Mouse (Mus musculus): ENCODE measurements around the gene Mtmr10. TPM values are rescaled to one million over a fixed set of nuclear protein-coding genes. Genes with fewer than 3 reads are reported as not detected.
A peak's percentile ranks its signal among the peaks of the same experiment; 100 is the strongest.

Mtmr10 gene
- total RNA-seq (2021), result 10 to 100 TPM; 13.4 to 13.9 TPM

- DNase-seq, result peak; percentile 99
- intact Hi-C loops (cut with DNase I), result loop anchor here (5.0 to 10.0 kb wide), 7 partner anchors 40 to 535 kb away; partner anchors contain the start of genes Fan1, Klf13, Mcee and Mphosph10
Observed at GRCm38 (mm10) chr7:64287414-64288091, at the start of gene Mtmr10. Gene Mtmr10, plus strand, starts transcription at chr7:64287653.

GRCm38 (mm10) chr7:64237747-64238146 is 49.7 kb upstream of the Mtmr10 start:
- intact Hi-C loops (cut with DNase I), result no loop called here
- DNase-seq, result no peak

GRCm38 (mm10) chr7:64238410-64239086 is 48.9 kb upstream of the Mtmr10 start:
- intact Hi-C loops (cut with DNase I), result no loop called here
- DNase-seq, result no peak

- no peak for DNase-seq
- intact Hi-C loops (cut with DNase I), result no loop called here
Observed at GRCm38 (mm10) chr7:64239138-64239805, 48.2 kb upstream of the Mtmr10 start.

- intact Hi-C loops (cut with DNase I), result no loop called here
- no peak for DNase-seq
Observed at GRCm38 (mm10) chr7:64239806-64240315, 47.6 kb upstream of the Mtmr10 start.

- no peak for DNase-seq
- intact Hi-C loops (cut with DNase I), result no loop called here
Observed at GRCm38 (mm10) chr7:64242424-64242823, 45.0 kb upstream of the Mtmr10 start.

GRCm38 (mm10) chr7:64244371-64244770 is 43.1 kb upstream of the Mtmr10 start:
- intact Hi-C loops (cut with DNase I), result no loop called here
- no peak for DNase-seq

- no peak for DNase-seq
- intact Hi-C loops (cut with DNase I), result no loop called here
Observed at GRCm38 (mm10) chr7:64246713-64247112, 40.7 kb upstream of the Mtmr10 start.

GRCm38 (mm10) chr7:64248352-64248751 is 39.1 kb upstream of the Mtmr10 start:
- no peak for DNase-seq
- intact Hi-C loops (cut with DNase I), result no loop called here

GRCm38 (mm10) chr7:64249715-64250114 is 37.7 kb upstream of the Mtmr10 start:
- DNase-seq, result no peak
- intact Hi-C loops (cut with DNase I), result no loop called here

GRCm38 (mm10) chr7:64250417-64250816 is 37.0 kb upstream of the Mtmr10 start:
- no peak for DNase-seq
- intact Hi-C loops (cut with DNase I), result no loop called here

- intact Hi-C loops (cut with DNase I), result no loop called here
- no peak for DNase-seq
Observed at GRCm38 (mm10) chr7:64253736-64254135, 33.7 kb upstream of the Mtmr10 start.

GRCm38 (mm10) chr7:64265502-64266279 is 21.8 kb upstream of the Mtmr10 start:
- no peak for DNase-seq
- intact Hi-C loops (cut with DNase I), result no loop called here

GRCm38 (mm10) chr7:64266587-64266986 is 20.9 kb upstream of the Mtmr10 start:
- intact Hi-C loops (cut with DNase I), result no loop called here

GRCm38 (mm10) chr7:64271926-64272325 is 15.5 kb upstream of the Mtmr10 start:
- intact Hi-C loops (cut with DNase I), result no loop called here

More at GRCm38 (mm10) chr7:64266587-64266986, 20.9 kb upstream of the Mtmr10 start:
- DNase-seq, result no peak

GRCm38 (mm10) chr7:64275518-64275917 is 11.9 kb upstream of the Mtmr10 start:
- DNase-seq, result no peak
- intact Hi-C loops (cut with DNase I), result no loop called here

More at GRCm38 (mm10) chr7:64271926-64272325, 15.5 kb upstream of the Mtmr10 start:
- no peak for DNase-seq

- DNase-seq, result no peak
Observed at GRCm38 (mm10) chr7:64276921-64277320, 10.5 kb upstream of the Mtmr10 start.

GRCm38 (mm10) chr7:64278526-64278925 is 8.9 kb upstream of the Mtmr10 start:
- DNase-seq, result no peak
- intact Hi-C loops (cut with DNase I), result no loop called here

More at GRCm38 (mm10) chr7:64276921-64277320, 10.5 kb upstream of the Mtmr10 start:
- intact Hi-C loops (cut with DNase I), result no loop called here

- no peak for DNase-seq
- intact Hi-C loops (cut with DNase I), result no loop called here
Observed at GRCm38 (mm10) chr7:64279548-64279947, 7.9 kb upstream of the Mtmr10 start.

- DNase-seq, result no peak
- intact Hi-C loops (cut with DNase I), result loop anchor here (5.0 to 10.0 kb wide), 7 partner anchors 41 to 534 kb away; partner anchors contain the start of genes Fan1, Klf13, Mcee and Mphosph10
Observed at GRCm38 (mm10) chr7:64286566-64286965, 887 bp upstream of the Mtmr10 start.
